ENCODE assay signal across 21 mouse cellular contexts in the genomic region with DNA sequence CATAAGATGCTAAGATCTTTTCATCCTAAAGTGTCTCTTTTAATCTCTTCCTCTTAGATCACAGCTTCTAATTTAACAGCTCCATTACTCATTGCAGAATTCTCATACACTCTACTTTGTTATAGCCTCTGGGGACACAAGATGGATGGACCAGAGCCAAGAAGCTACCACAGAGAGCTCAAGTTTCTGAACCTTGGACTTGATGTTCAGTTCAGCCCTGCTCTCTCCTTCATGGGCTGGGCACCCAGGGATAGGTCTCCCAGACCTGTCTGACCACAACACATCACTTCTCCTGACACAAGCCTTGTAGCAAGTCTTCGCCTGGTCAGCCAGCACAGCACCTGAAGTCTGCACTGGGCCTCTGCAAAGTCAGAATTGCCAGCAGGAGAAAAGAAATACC. TPM values are rescaled to one million over a fixed set of nuclear protein-coding genes. Genes with fewer than 3 reads are reported as not detected.
DNase-seq lines count a peak whose midpoint lies in the region; ATAC-seq and TF ChIP-seq lines count a peak whose summit lies in the region.
"Had no signal": no experiment of that assay in that cellular context is flagged by ENCODE, and none has a peak within 500 bp of the region (broad histone marks: within the 10 kb centered on the region; RNA-seq: fewer than 3 reads in every experiment).

No protein-coding gene starts in this region.

- peaks cover 24% of the 10 kb centered on the region for H3K36me3 ChIP-seq in intestine, embryonic 16.5 days (ENCODE audit: control insufficient read depth, insufficient read depth, low read length)

- H3K9ac ChIP-seq in intestine, embryonic 16.5 days (ENCODE audit: low read depth, low read length) = no peak overlapping the region
- H3K9ac ChIP-seq: embryonic facial prominence, embryonic 12.5 days; forebrain, embryonic 15.5 days; heart, embryonic 15.5 days; hindbrain, embryonic 13.5 days had no signal

- WGBS in intestine, embryonic 16.5 days = 86% methylated on average over 1 of the region's 1 CpGs

- H3K9me3 ChIP-seq in intestine, embryonic 16.5 days (ENCODE audit: control insufficient read depth, low read length) = no peaks in the 10 kb centered on the region
- H3K9me3 ChIP-seq: embryonic facial prominence, embryonic 12.5 days; forebrain, embryonic 15.5 days; heart, embryonic 15.5 days; hindbrain, embryonic 13.5 days had no signal

- H3K4me2 ChIP-seq in intestine, embryonic 16.5 days (ENCODE audit: low read depth, low read length) = no peak overlapping the region
- H3K4me2 ChIP-seq: embryonic facial prominence, embryonic 12.5 days; forebrain, embryonic 15.5 days; heart, embryonic 11.5 days; heart, embryonic 15.5 days; hindbrain, embryonic 13.5 days had no signal

- no peak for ATAC-seq in intestine, embryonic 16.5 days
- ATAC-seq: forebrain, embryonic 15.5 days had no signal

- peak overlapping the region; percentile 48 for H3K27ac ChIP-seq in layer of hippocampus, adult 2 months
- no peak overlapping the region for H3K27ac ChIP-seq in intestine, embryonic 16.5 days (ENCODE audit: low read length)
- H3K27ac ChIP-seq: embryonic facial prominence, embryonic 12.5 days; forebrain, embryonic 15.5 days; heart, adult 2 months; heart, embryonic 15.5 days; hindbrain, embryonic 13.5 days had no signal

- peak; percentile 27 for DNase-seq in kidney, adult 11 months
- DNase-seq in kidney, adult 18-20 months = no peak
- no peak for DNase-seq in layer of hippocampus, adult 2 months (ENCODE audit: low spot score in 2 of 2)
- no peak for DNase-seq in layer of hippocampus, adult 18-20 months (ENCODE audit: low spot score in 2 of 2)
- peak; percentile 52 to 58 for DNase-seq in kidney, postnatal 25 days
- no peak for DNase-seq in spleen, postnatal 14 days (ENCODE audit: low spot score in 2 of 2)
- DNase-seq: adrenal gland, postnatal 10 days; cerebellum, adult 11 months; cerebellum, adult 8-10 months; gastrocnemius, postnatal 36 days; heart, adult 2 months; heart, postnatal 14 days had no signal

- TF ChIP-seq CTCF in layer of hippocampus, adult 2 months (conservative IDR thresholded peaks at IDR 0.05) = no peak

- H3K4me1 ChIP-seq in intestine, embryonic 16.5 days (ENCODE audit: control insufficient read depth, insufficient read depth, low read length) = no peaks in the 10 kb centered on the region
- H3K4me1 ChIP-seq: embryonic facial prominence, embryonic 12.5 days; forebrain, embryonic 15.5 days; hindbrain, embryonic 13.5 days had no signal

- H3K27me3 ChIP-seq in intestine, embryonic 16.5 days (replicated peaks; ENCODE audit: control insufficient read depth, insufficient read depth, low read length) = no peaks in the 10 kb centered on the region
- H3K27me3 ChIP-seq: embryonic facial prominence, embryonic 12.5 days; forebrain, embryonic 15.5 days; heart, embryonic 15.5 days; hindbrain, embryonic 13.5 days had no signal

- H3K4me3 ChIP-seq in layer of hippocampus, adult 2 months = no peak overlapping the region
- H3K4me3 ChIP-seq in intestine, embryonic 16.5 days (ENCODE audit: low read length) = no peak overlapping the region
- H3K4me3 ChIP-seq: embryonic facial prominence, embryonic 12.5 days; forebrain, embryonic 15.5 days; heart, adult 2 months; heart, embryonic 15.5 days; hindbrain, embryonic 13.5 days had no signal

RNA-seq across cellular contexts. Expression of a gene that starts 14.5 kb away (rescaled TPM):
- under 1 TPM in 1 of 2 experiments, not detected in 1; 0.23 TPM for total RNA-seq in layer of hippocampus, adult 2 months (2021)
- total RNA-seq in layer of hippocampus, adult 18-20 months (2021) = under 1 TPM in 1 of 2 experiments, not detected in 1; 0.42 TPM
- polyA plus RNA-seq in intestine, embryonic 16.5 days (2015; fragmentation: Nextera tagmentation; extraction: Ambion mirVana) = 3.0 and 7.5 TPM in 2 replicates
- total RNA-seq: common myeloid progenitor, adult 5-6 weeks; hematopoietic stem cell, adult 5-6 weeks had no signal
- polyA plus RNA-seq: forebrain, embryonic 11.5 days had no signal

RNA-seq across cellular contexts. Expression of a gene that starts 19.0 kb away (rescaled TPM):
- total RNA-seq in layer of hippocampus, adult 2 months (2021) = 100 to 1,000 TPM; 140 to 142 TPM
- 100 to 1,000 TPM; 122 to 136 TPM for total RNA-seq in layer of hippocampus, adult 18-20 months (2021)
- 18.0 and 19.1 TPM in 2 replicates for polyA plus RNA-seq in intestine, embryonic 16.5 days (2015; fragmentation: Nextera tagmentation; extraction: Ambion mirVana)

RNA-seq across cellular contexts. Expression of a gene that starts 25.5 kb away (rescaled TPM):
- 10 to 100 TPM; 67.4 to 73.7 TPM for total RNA-seq in layer of hippocampus, adult 2 months (2021)
- total RNA-seq in layer of hippocampus, adult 18-20 months (2021) = 10 to 100 TPM; 69.2 to 73.6 TPM
- polyA plus RNA-seq in intestine, embryonic 16.5 days (2015; fragmentation: Nextera tagmentation; extraction: Ambion mirVana) = 188 and 200 TPM in 2 replicates

RNA-seq across cellular contexts. Expression of a gene that starts 25.8 kb away (rescaled TPM):
- 100 to 1,000 TPM in 1 of 2 experiments, 10 to 100 TPM in 1; 98.9 to 105 TPM for total RNA-seq in layer of hippocampus, adult 2 months (2021)
- 100 to 1,000 TPM; 101 to 110 TPM for total RNA-seq in layer of hippocampus, adult 18-20 months (2021)
- polyA plus RNA-seq in intestine, embryonic 16.5 days (2015; fragmentation: Nextera tagmentation; extraction: Ambion mirVana) = 69.9 and 74.7 TPM in 2 replicates

RNA-seq across cellular contexts. Expression of a gene that starts 26.0 kb away (rescaled TPM):
- 10 to 100 TPM in 1 of 2 experiments, 1 to 10 TPM in 1; 6.9 to 12.7 TPM for total RNA-seq in layer of hippocampus, adult 2 months (2021)
- total RNA-seq in layer of hippocampus, adult 18-20 months (2021) = 10 to 100 TPM in 1 of 2 experiments, 1 to 10 TPM in 1; 7.7 to 16.5 TPM
- polyA plus RNA-seq in intestine, embryonic 16.5 days (2015; fragmentation: Nextera tagmentation; extraction: Ambion mirVana) = 27.7 and 34.6 TPM in 2 replicates

Comparison
In these comparisons a context has a peak if more than half of its experiments do, and no peak if none do; other contexts are left out.
1. DNase-seq: peak in kidney, adult 11 months (single experiment) and kidney, postnatal 25 days (2 of 2); none in kidney, adult 18-20 months (single experiment), layer of hippocampus, adult 2 months (0 of 2), layer of hippocampus, adult 18-20 months (0 of 2) and spleen, postnatal 14 days (0 of 2).